Mouse (Mus musculus): Measurements from ENCODE around the gene Lbhd2.

Lbhd2 gene

DNA sequence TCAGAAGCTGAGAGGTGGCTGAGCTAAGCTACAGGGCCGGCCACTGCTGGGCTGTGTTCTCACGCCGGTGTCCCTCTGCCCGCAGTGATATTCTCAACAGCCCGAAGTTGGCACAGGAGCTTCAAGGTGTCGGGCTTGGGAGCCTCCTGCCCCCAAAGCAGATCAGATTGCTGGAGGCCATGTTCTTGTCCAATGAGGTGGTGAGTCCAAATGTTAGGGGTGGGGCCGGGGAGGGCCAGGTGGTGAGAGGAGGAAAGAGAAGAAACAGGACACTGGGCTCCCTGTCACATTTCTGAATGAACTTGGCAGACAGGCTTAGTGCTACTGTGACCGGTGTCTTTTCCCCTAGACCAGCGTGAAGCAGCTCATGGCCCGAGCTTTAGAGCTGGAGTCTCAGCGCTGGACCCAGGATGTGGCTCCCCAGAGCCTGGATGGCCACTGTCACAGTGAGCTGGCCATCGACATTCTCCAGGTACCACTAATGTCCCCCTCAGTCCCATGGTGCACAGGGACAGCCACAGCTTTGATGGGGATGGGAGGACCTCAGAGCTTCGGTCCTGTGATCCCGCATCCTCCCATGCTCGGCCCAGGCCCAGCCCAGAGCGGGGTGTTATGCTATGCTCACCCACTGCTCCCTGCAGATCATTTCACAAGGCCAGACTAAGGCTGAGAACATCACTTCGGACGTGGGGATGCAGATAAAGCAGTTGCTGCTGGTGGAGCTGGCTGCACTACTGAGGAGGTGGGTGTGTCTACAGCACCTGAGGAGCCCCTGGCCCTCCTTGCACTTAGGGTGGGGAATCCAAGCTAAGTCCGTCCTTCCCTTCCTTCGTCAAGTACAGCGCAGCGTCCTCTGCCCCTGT lies 41.5 kb downstream of the Lbhd2 start:
- DNase-seq (ENCODE audit: low spot score in 2 of 2), result no peak

GRCm38 (mm10) chr12:111448931-111449705 lies 42.5 kb downstream of the Lbhd2 start:
- peak in 1 of 2 experiments; percentile 61 for DNase-seq (ENCODE audit: low spot score in 2 of 2)

DNA sequence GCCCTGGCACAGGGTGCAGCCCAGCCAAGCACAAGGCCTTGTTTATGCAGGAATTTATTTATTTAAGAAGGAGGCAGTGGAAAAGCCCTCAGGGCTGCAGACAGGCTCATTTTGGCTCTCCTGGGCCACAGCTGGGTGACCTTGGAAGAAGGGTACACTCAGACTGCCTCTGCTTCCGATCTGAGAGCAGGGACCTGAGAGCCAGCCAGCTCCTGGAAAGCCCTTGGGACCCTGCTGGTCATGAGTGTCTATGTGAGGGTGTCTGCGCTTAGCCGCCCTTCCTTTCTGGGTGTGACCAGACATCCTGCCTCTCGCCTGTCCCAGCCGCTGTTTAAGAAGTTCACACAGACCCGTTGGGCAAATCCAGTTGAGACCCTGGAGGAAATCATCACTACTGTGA lies 43.8 kb downstream of the Lbhd2 start:
- DNase-seq (ENCODE audit: low spot score in 2 of 2), result no peak

- DNase-seq (ENCODE audit: low spot score in 2 of 2), result no peak
Observed at GRCm38 (mm10) chr12:111451561-111451960, 45.0 kb downstream of the Lbhd2 start.

- no peak for DNase-seq (ENCODE audit: low spot score in 2 of 2)
Observed at GRCm38 (mm10) chr12:111454021-111454420, 47.4 kb downstream of the Lbhd2 start.

- no peak for DNase-seq (ENCODE audit: low spot score in 2 of 2)
Observed at GRCm38 (mm10) chr12:111454543-111455280, 48.1 kb downstream of the Lbhd2 start.

- DNase-seq (ENCODE audit: low spot score in 2 of 2), result no peak
Observed at GRCm38 (mm10) chr12:111455311-111455846, 48.8 kb downstream of the Lbhd2 start.

GRCm38 (mm10) chr12:111455860-111456259 lies 49.3 kb downstream of the Lbhd2 start:
- no peak for DNase-seq (ENCODE audit: low spot score in 2 of 2)

DNA sequence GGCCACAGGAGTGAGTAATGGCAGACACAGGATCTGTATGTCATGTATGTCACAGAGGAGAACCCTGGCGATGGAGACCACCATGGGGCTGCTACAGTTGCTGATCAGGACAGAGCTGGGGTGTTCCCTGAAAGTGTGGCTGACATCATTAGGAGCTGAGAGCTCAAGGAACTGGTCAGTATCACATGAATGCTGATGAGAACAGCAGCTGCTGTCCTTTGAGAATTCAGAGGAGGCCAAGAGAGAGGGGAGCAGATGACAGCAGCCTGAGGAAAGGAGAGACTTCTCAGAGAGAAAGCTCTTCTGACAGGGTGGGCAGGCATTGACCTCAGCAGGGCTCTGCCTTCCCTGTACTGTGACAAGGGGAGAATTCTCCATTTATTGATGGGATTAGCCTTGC lies 51.1 kb downstream of the Lbhd2 start:
- no peak for DNase-seq (ENCODE audit: low spot score in 2 of 2)
